Mouse (Mus musculus) WW6 (cell line): ENCODE results near the gene Iqca.
A peak's percentile ranks its signal among the peaks of the same experiment; 100 is the strongest.

Experiments used
- DNase-seq: peaks from one replicate; pipeline ENCODE4 v3.0.0-alpha.2; 2013; ENCODE audit warnings: low read depth, low spot score

Gene Iqca

GRCm38 (mm10) chr1:90153099-90153744, at the start of gene Iqca:
Iqca (minus strand) TSS chr1:90153401.
- DNase-seq = peak; percentile 64

GRCm38 (mm10) chr1:90202207-90202978, 49.2 kb upstream of the Iqca start:
- DNase-seq = peak; percentile 83

DNA sequence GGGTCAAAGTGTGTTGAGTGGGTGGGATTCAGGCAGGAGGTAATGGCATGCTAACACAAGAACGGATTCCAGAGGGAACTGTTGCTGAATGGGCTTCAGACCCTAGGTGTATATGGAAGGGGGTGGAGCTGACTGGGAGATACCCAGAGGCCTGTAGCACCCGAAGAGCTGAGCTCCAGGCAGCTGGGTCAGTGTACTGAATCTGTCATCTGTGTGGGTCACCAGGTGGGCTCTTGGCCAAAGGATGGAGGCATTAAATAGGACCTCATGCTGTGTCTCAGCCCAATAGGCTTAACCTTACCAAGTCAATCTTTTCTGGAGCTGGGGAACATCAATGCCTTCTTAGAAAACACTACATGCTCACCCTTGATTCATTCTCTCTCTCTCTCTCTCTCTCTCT, 48.5 kb upstream of the Iqca start:
- DNase-seq = no peak

DNA sequence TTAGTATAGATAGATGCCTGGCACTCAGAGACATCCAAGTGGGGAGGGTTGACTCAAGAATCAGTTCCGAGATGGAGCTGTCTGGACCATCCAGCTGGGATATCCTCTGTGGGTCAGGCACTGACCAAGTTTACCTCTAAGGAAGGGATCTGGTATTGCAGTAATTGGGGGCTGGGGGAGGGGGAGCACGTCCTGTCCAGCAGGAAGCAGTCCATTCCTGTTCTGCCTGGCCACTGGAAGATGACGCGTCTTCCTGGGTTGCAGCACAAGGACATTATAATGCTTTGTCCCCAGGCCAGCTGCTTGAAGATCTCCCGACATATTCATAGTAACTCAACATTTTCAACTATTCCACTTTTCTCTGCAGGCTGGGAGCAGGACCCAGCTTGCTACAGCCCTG, 48.0 kb upstream of the Iqca start:
- DNase-seq = no peak

- DNase-seq = no peak
These were observed 35.8 kb upstream of the Iqca start for GRCm38 (mm10) chr1:90189046-90189445.

DNA sequence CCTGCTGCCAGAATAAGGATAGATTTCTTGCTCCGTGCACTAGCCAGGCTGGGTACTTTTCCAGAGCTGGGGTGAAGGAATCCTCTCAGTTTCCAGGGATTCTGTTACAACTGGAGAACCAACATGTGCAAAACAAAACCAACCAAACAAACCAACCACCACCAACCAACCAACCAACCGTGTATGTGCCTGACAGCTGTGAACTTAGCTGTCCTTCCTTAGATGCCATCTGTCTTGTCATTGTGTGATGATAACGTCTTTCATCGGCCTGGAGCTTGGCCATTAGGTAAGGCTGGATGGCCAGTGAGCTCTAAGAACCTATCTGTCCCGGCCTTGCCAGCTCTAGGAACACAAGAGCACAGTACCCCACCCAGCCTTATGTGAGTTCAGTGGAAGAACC, 33.7 kb upstream of the Iqca start:
- DNase-seq = no peak

- no peak for DNase-seq
These were observed 33.0 kb upstream of the Iqca start for GRCm38 (mm10) chr1:90186173-90186572.

GRCm38 (mm10) chr1:90183602-90184001, 30.4 kb upstream of the Iqca start:
- DNase-seq = no peak

- DNase-seq = no peak
These were observed 29.3 kb upstream of the Iqca start for GRCm38 (mm10) chr1:90182521-90182920.

GRCm38 (mm10) chr1:90180966-90181699, 27.9 kb upstream of the Iqca start:
- no peak for DNase-seq

- no peak for DNase-seq
These were observed 27.3 kb upstream of the Iqca start for GRCm38 (mm10) chr1:90180479-90180878.

GRCm38 (mm10) chr1:90177978-90178377, 24.8 kb upstream of the Iqca start:
- no peak for DNase-seq

GRCm38 (mm10) chr1:90177565-90177964, 24.4 kb upstream of the Iqca start:
- no peak for DNase-seq

DNA sequence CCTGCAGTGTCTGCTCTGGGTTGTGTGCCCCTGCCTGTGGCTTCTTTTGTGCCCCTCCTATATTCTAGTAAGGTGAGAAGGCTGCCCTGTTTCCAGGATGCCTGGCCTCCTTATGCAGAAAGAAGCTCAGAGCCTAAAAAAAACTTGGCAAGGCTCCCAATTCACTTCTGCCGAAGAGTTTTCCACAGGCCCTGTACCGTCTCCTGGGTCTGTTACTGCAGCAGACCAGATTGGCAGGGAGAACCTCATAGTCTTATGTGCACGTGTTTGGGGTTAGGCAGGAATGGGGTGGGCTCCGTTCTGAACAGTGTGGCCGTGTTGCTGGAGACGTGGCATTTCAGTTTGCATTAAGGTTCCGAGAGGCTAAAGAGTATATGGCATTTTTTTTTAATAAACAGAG, 23.0 kb upstream of the Iqca start:
- DNase-seq = no peak

DNA sequence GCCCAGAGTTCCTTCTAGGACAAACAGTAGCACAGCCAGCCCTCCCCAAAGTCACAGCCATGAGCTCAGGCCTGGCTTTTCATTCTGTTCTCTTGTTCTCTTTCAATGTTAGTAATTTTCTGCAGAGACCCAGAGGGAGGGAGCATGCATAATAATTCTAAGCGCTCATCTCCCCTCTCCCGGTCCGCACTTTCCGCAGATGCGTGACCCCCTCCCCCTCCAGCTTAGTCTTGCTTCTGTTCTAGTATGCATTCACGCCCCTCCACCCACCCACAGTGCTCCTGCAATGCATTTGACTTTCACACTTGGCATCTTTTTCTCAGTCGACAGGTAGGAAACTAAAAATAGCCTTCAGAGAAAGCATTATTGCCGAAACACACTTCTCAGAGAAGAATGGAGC, 21.1 kb upstream of the Iqca start:
- no peak for DNase-seq

GRCm38 (mm10) chr1:90164319-90164718, 11.1 kb upstream of the Iqca start:
- DNase-seq = no peak

- DNase-seq = no peak
These were observed 10.0 kb upstream of the Iqca start for GRCm38 (mm10) chr1:90163161-90163560.

DNA sequence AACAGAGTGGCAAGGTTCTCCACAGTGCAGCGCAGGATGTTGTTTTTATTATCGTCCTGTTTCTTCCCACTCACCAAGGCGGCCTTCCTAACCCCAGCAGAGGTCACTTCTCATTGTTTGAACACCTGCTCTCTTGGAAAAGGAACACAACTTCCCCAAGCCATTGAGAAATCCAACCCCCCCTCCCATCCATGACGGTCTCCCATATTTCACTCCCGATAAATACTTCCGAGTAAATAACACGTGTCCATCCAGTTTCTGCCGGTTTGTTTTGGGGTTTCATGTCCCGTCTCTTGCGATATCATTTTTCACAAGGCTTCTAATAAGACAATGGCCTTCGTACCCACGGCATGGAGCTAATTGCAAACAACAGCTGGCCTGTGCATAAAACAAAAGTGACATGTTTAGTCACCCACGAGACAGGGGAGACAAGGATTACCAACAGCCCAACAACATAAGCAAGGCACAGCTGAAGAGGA, 9.2 kb upstream of the Iqca start:
- DNase-seq = no peak

GRCm38 (mm10) chr1:90161623-90162022, 8.4 kb upstream of the Iqca start:
- no peak for DNase-seq

- DNase-seq = peak; percentile 11
These were observed 6.7 kb upstream of the Iqca start for GRCm38 (mm10) chr1:90159927-90160326.

DNA sequence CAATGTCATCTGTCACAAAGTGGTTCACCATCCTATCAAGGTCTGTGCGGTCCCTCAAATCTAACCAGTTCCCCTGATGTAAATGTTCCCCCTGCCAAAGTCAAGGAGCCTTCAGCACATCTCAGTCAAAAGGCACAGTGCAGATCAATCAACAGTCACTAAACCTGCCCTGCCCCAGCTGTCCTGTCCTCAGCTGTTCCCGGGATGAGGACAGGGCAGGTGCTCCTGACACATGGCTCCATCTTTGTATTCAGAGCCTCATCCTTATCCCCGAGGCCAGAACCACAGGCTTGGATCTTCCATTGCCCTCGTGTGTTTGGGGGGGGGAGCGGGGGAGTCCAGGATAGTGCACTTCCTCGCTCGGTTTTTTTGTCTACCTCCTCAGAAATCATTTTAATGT, 3.4 kb upstream of the Iqca start:
- no peak for DNase-seq

DNA sequence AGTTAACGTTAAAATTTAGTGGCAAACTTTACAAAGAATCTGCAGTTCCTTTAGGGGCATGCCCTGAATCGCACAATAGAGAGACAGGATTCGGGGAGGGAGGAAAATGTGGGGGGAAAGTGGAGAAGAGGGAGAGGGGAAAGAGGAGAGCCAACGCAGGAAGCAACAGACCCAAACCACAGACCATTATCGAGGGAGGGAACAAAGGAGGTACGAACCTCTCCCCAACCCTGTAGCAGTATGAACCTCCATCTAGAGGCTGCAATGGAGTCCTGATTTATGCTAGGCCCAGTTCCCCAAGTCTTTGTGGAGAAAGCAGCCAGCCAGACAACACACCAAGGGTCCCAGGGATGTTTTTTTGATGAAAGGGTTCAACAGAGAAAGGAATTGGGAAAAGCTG, 586 bp upstream of the Iqca start:
- no peak for DNase-seq

DNA sequence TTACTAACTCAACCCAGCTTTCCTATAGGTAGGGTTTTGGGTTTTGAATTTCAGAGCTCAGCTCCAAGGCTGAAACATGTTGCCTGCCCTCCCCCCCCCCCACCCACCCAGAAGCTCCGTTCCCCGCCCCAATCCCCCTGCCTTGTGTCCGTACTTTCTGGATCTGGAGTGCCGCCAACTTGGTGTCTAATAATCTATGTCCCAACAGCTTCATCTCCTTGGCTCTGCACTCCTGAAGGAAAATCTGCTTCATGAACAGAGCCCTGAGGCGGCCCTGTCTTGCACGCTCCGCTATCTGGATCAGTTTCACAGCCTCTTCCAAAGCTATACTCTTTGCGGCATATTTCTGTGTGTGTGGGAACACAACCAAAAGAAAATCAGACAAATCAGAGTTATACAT, 13.5 kb downstream of the Iqca start:
- no peak for DNase-seq
